Comparison of ENCODE assay signal across 18 mouse cellular contexts in genomic region chr6:83354856-83355781, GRCm38 (mm10). TPM values are rescaled to one million over a fixed set of nuclear protein-coding genes. Genes with fewer than 3 reads are reported as not detected.
DNase-seq lines count a peak whose midpoint lies in the region; TF ChIP-seq lines count a peak whose summit lies in the region.
"Had no signal": no experiment of that assay in that cellular context is flagged by ENCODE, and none has a peak within 500 bp of the region (broad histone marks: within the 10 kb centered on the region; RNA-seq: fewer than 3 reads in every experiment).

No protein-coding gene starts in this region.

- no peak for TF ChIP-seq POLR2A in kidney, adult 2 months (IDR thresholded peaks at IDR 0.05; ENCODE audit: low read depth, low read length)
- no peak for TF ChIP-seq POLR2A in testis, adult 2 months (IDR thresholded peaks at IDR 0.05; ENCODE audit: control insufficient read depth, low read depth, low read length)

- 55% methylated on average over 9 of the region's 9 CpGs for WGBS in kidney, adult 2 months

- H3K4me3 ChIP-seq in kidney, adult 2 months (ENCODE audit: insufficient read depth, low read depth, low read length) = no peak overlapping the region
- H3K4me3 ChIP-seq in testis, adult 2 months (ENCODE audit: control insufficient read depth, low read depth, low read length) = peak overlapping the region; percentile 55
- H3K4me3 ChIP-seq: embryonic facial prominence, embryonic 13.5 days; forebrain, embryonic 10.5 days; heart, adult 2 months; neural tube, embryonic 12.5 days had no signal

- TF ChIP-seq CTCF in kidney, adult 2 months (conservative IDR thresholded peaks at IDR 0.05; ENCODE audit: insufficient read depth, insufficient read length, low read depth, low read length) = no peak
- no peak for TF ChIP-seq CTCF in testis, adult 2 months (IDR thresholded peaks at IDR 0.05; ENCODE audit: control insufficient read depth, insufficient read depth, insufficient replicate concordance, low read depth, low read length)

- peak; percentile 48 for DNase-seq in adrenal gland, adult 2 months
- DNase-seq in adrenal gland, adult 8-10 months = no peak
- DNase-seq in kidney, adult 2 months = peak; percentile 66
- DNase-seq in kidney, postnatal 4 days = no peak
- DNase-seq in testis, postnatal 10 days (ENCODE audit: low spot score) = no peak
- no peak for DNase-seq in lung, postnatal 4 days
- no peak for DNase-seq in embryo, embryonic 10 days (ENCODE audit: low spot score)
- DNase-seq: gastrocnemius, postnatal 10 days; heart, adult 2 months; layer of hippocampus, adult 9-11 months; lung, adult 2 months; right cerebral cortex, postnatal 14 days; thymus, postnatal 36 days had no signal

- H3K27ac ChIP-seq in kidney, adult 2 months (ENCODE audit: insufficient read depth, low read depth, low read length) = peak overlapping the region; percentile 9; the same call in 1 of the 2 replicates
- no peak overlapping the region for H3K27ac ChIP-seq in testis, adult 2 months (ENCODE audit: control insufficient read depth, insufficient read depth, low read depth, low read length)
- H3K27ac ChIP-seq: embryonic facial prominence, embryonic 13.5 days; forebrain, embryonic 10.5 days; heart, adult 2 months; macrophage; neural tube, embryonic 12.5 days had no signal

- H3K27me3 ChIP-seq in kidney, adult 2 months (replicated peaks; ENCODE audit: control insufficient read depth, insufficient read depth, low read length) = no peaks in the 10 kb centered on the region
- no peaks in the 10 kb centered on the region for H3K27me3 ChIP-seq in testis, adult 2 months (ENCODE audit: control insufficient read depth, insufficient read depth, low read length)
- H3K27me3 ChIP-seq: embryonic facial prominence, embryonic 13.5 days; neural tube, embryonic 12.5 days had no signal

- no peaks in the 10 kb centered on the region for H3K36me3 ChIP-seq in kidney, adult 2 months (ENCODE audit: control insufficient read depth, insufficient read depth, low read length)
- no peaks in the 10 kb centered on the region for H3K36me3 ChIP-seq in testis, adult 2 months (ENCODE audit: control insufficient read depth, insufficient read depth, low read length)

- H3K4me1 ChIP-seq in kidney, adult 2 months (ENCODE audit: control insufficient read depth, insufficient read depth, low read length) = peaks cover 8% of the 10 kb centered on the region; the same call in 1 of the 2 replicates
- peaks cover 5% of the 10 kb centered on the region for H3K4me1 ChIP-seq in testis, adult 2 months (ENCODE audit: control insufficient read depth, insufficient read depth, low read length)

RNA-seq across cellular contexts. Expression of gene Bola3, which starts 6.2 kb away (rescaled TPM):
- 100 to 1,000 TPM; 204 to 358 TPM for total RNA-seq in adrenal gland, adult 2 months (2021)
- 303 and 351 TPM in 2 replicates for polyA plus RNA-seq in adrenal gland, adult 2 months (2012; rRNA removed)
- total RNA-seq in adrenal gland, adult 8-10 months (2022) = 100 to 1,000 TPM in 3 of 4 experiments, 10 to 100 TPM in 1; 94.1 to 174 (median 137) TPM
- 85.2 and 125 TPM in 2 replicates for polyA plus RNA-seq in kidney, adult 2 months (2012; rRNA removed)
- 64.3 and 68.3 TPM in 2 replicates for polyA plus RNA-seq in testis, adult 2 months (2012; rRNA removed)

RNA-seq across cellular contexts. Expression of gene Mob1a, which starts 29.3 kb away (rescaled TPM):
- total RNA-seq in adrenal gland, adult 2 months (2021) = 10 to 100 TPM; 62.1 to 77.7 TPM
- 44.4 and 52.1 TPM in 2 replicates for polyA plus RNA-seq in adrenal gland, adult 2 months (2012; rRNA removed)
- 10 to 100 TPM; 66.9 to 77.3 (median 71.4) TPM for total RNA-seq in adrenal gland, adult 8-10 months (2022)
- polyA plus RNA-seq in kidney, adult 2 months (2012; rRNA removed) = 17.9 and 23.5 TPM in 2 replicates
- polyA plus RNA-seq in testis, adult 2 months (2012; rRNA removed) = 9.4 and 12.2 TPM in 2 replicates

RNA-seq across cellular contexts. Expression of gene Mthfd2, which starts 29.4 kb away (rescaled TPM):
- total RNA-seq in adrenal gland, adult 2 months (2021) = 10 to 100 TPM; 17.8 to 30.8 TPM
- polyA plus RNA-seq in adrenal gland, adult 2 months (2012; rRNA removed) = 2.5 and 3.8 TPM in 2 replicates
- total RNA-seq in adrenal gland, adult 8-10 months (2022) = 10 to 100 TPM; 14.4 to 19.3 (median 17.6) TPM
- 2.3 and 2.4 TPM in 2 replicates for polyA plus RNA-seq in kidney, adult 2 months (2012; rRNA removed)
- polyA plus RNA-seq in testis, adult 2 months (2012; rRNA removed) = 13.9 and 15.4 TPM in 2 replicates

Comparison
In these comparisons a context has a peak if more than half of its experiments do, and no peak if none do; other contexts are left out.
1. DNase-seq: peak in adrenal gland, adult 2 months (single experiment) and kidney, adult 2 months (single experiment); none in adrenal gland, adult 8-10 months (single experiment), kidney, postnatal 4 days (0 of 2), testis, postnatal 10 days (single experiment), lung, postnatal 4 days (0 of 2) and embryo, embryonic 10 days (single experiment).